Mouse (Mus musculus): Measurements from ENCODE around the gene Fbxl15.

Fbxl15 gene

Small RNA genes within 50 kb of the gene (microRNA-seq; reads per million reads assigned to microRNA genes)
- gene Mir146b: 0.23 to 0.86 reads per million in 2 experiments

All from adrenal gland (tissue).